Mouse (Mus musculus) monocyte, adult 5-6 weeks (primary cell): ENCODE measurements around the gene Prcc. TPM values are rescaled to one million over a fixed set of nuclear protein-coding genes. Genes with fewer than 3 reads are reported as not detected.

ENCODE experiments used
- ATAC-seq: fragments of 153-309, 156-312 bp; replicated peaks from 2 replicates; pipeline ENCODE4 v1.8.0; 2017; ENCODE audit warnings: mild to moderate bottlenecking; ENCODE audit not compliant: low TSS enrichment, insufficient number of reproducible peaks, severe bottlenecking, poor library complexity, low FRiP score
- total RNA-seq: library from RNA; stranded (forward); fragments of 200-1000, 200-491, 200-594 nt; gene quantifications from 3 replicates; pipeline ENCODE4 v1.2.3, GENCODE M21; 2017

Prcc gene
- 18.4 to 35.5 TPM (median 22.3 TPM) in 3 replicates for total RNA-seq

- ATAC-seq, result peak; percentile 97
Observed at GRCm38 (mm10) chr3:87885281-87886003, at the start of gene Prcc. Gene Prcc, minus strand, starts transcription at chr3:87885608.

GRCm38 (mm10) chr3:87935201-87935600 lies 49.8 kb upstream of the Prcc start:
- no peak for ATAC-seq

- ATAC-seq, result no peak
Observed at GRCm38 (mm10) chr3:87934501-87934900, 49.1 kb upstream of the Prcc start.

GRCm38 (mm10) chr3:87934026-87934425 lies 48.6 kb upstream of the Prcc start:
- ATAC-seq, result no peak

- peak; percentile 95 for ATAC-seq
Observed at GRCm38 (mm10) chr3:87930078-87930795, 44.8 kb upstream of the Prcc start, which contains the start of the genes Isg20l2 and Rrnad1. Gene Isg20l2, plus strand, starts transcription at chr3:87930314. Gene Rrnad1, minus strand, starts transcription at chr3:87930717.

GRCm38 (mm10) chr3:87929341-87930077 lies 44.1 kb upstream of the Prcc start:
- peak; percentile 23; the same call in 1 of the 2 replicates for ATAC-seq

GRCm38 (mm10) chr3:87927452-87927851 lies 42.0 kb upstream of the Prcc start:
- ATAC-seq, result no peak

- no peak for ATAC-seq
Observed at GRCm38 (mm10) chr3:87924996-87925395, 39.6 kb upstream of the Prcc start.

GRCm38 (mm10) chr3:87920270-87920943 lies 35.0 kb upstream of the Prcc start:
- no peak for ATAC-seq

GRCm38 (mm10) chr3:87919336-87920108 lies 34.1 kb upstream of the Prcc start, which contains the start of gene Mrpl24:
Gene Mrpl24, plus strand, starts transcription at chr3:87919506.
- ATAC-seq, result peak; percentile 87

GRCm38 (mm10) chr3:87918551-87918950 lies 33.1 kb upstream of the Prcc start:
- no peak for ATAC-seq

- ATAC-seq, result no peak
Observed at GRCm38 (mm10) chr3:87916990-87917389, 31.6 kb upstream of the Prcc start.

- ATAC-seq, result no peak
Observed at GRCm38 (mm10) chr3:87913891-87914290, 28.5 kb upstream of the Prcc start.

- ATAC-seq, result no peak
Observed at GRCm38 (mm10) chr3:87913491-87913890, 28.1 kb upstream of the Prcc start.

- peak; percentile 66 for ATAC-seq
Observed at GRCm38 (mm10) chr3:87910573-87911141, 25.2 kb upstream of the Prcc start.

- no peak for ATAC-seq
Observed at GRCm38 (mm10) chr3:87909874-87910273, 24.5 kb upstream of the Prcc start.

- ATAC-seq, result no peak
Observed at GRCm38 (mm10) chr3:87909381-87909780, 24.0 kb upstream of the Prcc start.

- ATAC-seq, result no peak
Observed at GRCm38 (mm10) chr3:87907906-87908305, 22.5 kb upstream of the Prcc start.
